Mouse (Mus musculus) myocyte (in vitro differentiated cells): ENCODE measurements around the gene Crat.
"Not testable (repeated sequence)": the region's sequence is repeated elsewhere in the genome, so short reads cannot be mapped to it uniquely, and the experiment has no call there.

Experiments used
- CEBPB ChIP-seq: IDR thresholded peaks from 2 replicates; pipeline ENCODE4 v1.6.1; 2011; ENCODE audit warnings: mild to moderate bottlenecking, moderate library complexity; ENCODE audit not compliant: poor library complexity, insufficient read depth, severe bottlenecking
- E2F4 ChIP-seq: IDR thresholded peaks from one replicate; pipeline ENCODE4 v1.6.1; 2011; ENCODE audit warnings: mild to moderate bottlenecking, control low read depth, moderate library complexity; ENCODE audit not compliant: insufficient read depth
- MYOD1 ChIP-seq, 3 experiments: IDR thresholded peaks; one replicate each; pipeline ENCODE4 v1.6.1; 2011; ENCODE audit warnings: control low read depth in 2 of 3, low read depth in 2 of 3, mild to moderate bottlenecking in 2 of 3, moderate library complexity in 1 of 3; ENCODE audit not compliant: insufficient read length in 2 of 3, control insufficient read depth in 1 of 3
- MYOG ChIP-seq, 3 experiments: IDR thresholded peaks; one replicate each; pipeline ENCODE4 v1.6.1; 2011; ENCODE audit warnings: control low read depth in 2 of 3, low read depth in 2 of 3, mild to moderate bottlenecking in 2 of 3; ENCODE audit not compliant: insufficient read length in 2 of 3, control insufficient read depth in 1 of 3, insufficient read depth in 1 of 3
- POLR2A ChIP-seq: IDR thresholded peaks from one replicate; pipeline ENCODE4 v1.6.1; 2011; ENCODE audit warnings: low read depth, mild to moderate bottlenecking, control low read depth, moderate library complexity; ENCODE audit not compliant: insufficient read length
- POLR2AphosphoS2 ChIP-seq: IDR thresholded peaks from one replicate; pipeline ENCODE4 v1.6.1; 2011; ENCODE audit warnings: low read depth, control low read depth; ENCODE audit not compliant: insufficient read length
- TCF3 ChIP-seq: IDR thresholded peaks from one replicate; pipeline ENCODE4 v1.6.1; 2011; ENCODE audit warnings: low read depth, control low read depth; ENCODE audit not compliant: insufficient read length
- USF1 ChIP-seq: IDR thresholded peaks from one replicate; pipeline ENCODE4 v1.6.1; 2011; ENCODE audit warnings: low read depth, mild to moderate bottlenecking, control low read depth, moderate library complexity

DNA sequence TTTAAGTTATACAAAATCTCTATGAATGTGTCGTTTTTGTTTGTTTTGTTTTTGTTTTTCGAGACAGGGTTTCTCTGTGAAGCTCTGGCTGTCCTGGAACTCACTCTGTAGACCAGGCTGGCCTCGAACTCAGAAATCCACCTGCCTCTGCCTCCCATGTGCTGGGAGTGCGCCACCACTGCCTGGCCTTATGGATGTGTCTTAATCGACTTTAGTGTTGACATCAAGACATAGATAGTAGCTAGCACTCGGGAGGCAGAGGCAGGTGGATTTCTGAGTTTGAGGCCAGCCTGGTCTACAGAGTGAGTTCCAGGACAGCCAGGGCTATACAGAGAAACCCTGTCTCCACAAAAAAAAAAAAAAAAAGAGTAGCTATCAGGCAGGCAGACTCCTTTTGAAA lies 1.5 kb upstream of the Crat start:
- not testable (repeated sequence) for TF ChIP-seq CEBPB; POLR2AphosphoS2; USF1; POLR2A; MYOG (IDR thresholded peaks at IDR 0.05; ENCODE audit: control insufficient read depth in 1 of 3, insufficient read depth in 1 of 3, insufficient read length in 2 of 3, low read depth in 2 of 3); E2F4; MYOD1 (IDR thresholded peaks at IDR 0.05; ENCODE audit: control insufficient read depth in 1 of 3, insufficient read length in 2 of 3, low read depth in 2 of 3); TCF3
